Mouse (Mus musculus) midbrain, embryonic 14.5 days (tissue): ENCODE measurements around the gene Timm8b. TPM values are rescaled to one million over a fixed set of nuclear protein-coding genes. Genes with fewer than 3 reads are reported as not detected.

Experiments used
- ATAC-seq: fragments of 200-750 bp; cut with Nextera tagmentation; 2 replicates; pipeline ENCODE4 v1.8.0; 2017; ENCODE audit warnings: moderate number of reproducible peaks, moderate library complexity; ENCODE audit not compliant: low FRiP score, low TSS enrichment
- DNase-seq: peaks from one replicate; pipeline ENCODE4 v3.0.0-alpha.2; 2015
- H3K27ac ChIP-seq: fragments of 300-500 bp; sonication (generic); replicated peaks from 2 replicates; pipeline ENCODE4 v1.5.1; 2014; ENCODE audit warnings: mild to moderate bottlenecking, low read depth, low read length, moderate library complexity
- H3K27me3 ChIP-seq: fragments of 300-500 bp; sonication (generic); 2 replicates; pipeline ENCODE4 v1.6.1; 2014; ENCODE audit warnings: low read length, control low read depth, mixed read lengths; ENCODE audit not compliant: control insufficient read depth, insufficient read depth
- H3K36me3 ChIP-seq: fragments of 300-500 bp; sonication (generic); 2 replicates; pipeline ENCODE4 v1.6.1; 2014; ENCODE audit warnings: low read length, control low read depth; ENCODE audit not compliant: control insufficient read depth, insufficient read depth
- H3K4me1 ChIP-seq: fragments of 300-500 bp; sonication (generic); 2 replicates; pipeline ENCODE4 v1.6.1; 2014; ENCODE audit warnings: mild to moderate bottlenecking, antibody characterized with exemption, low read length, control low read depth; ENCODE audit not compliant: control insufficient read depth, insufficient read depth
- H3K4me2 ChIP-seq: fragments of 300-500 bp; sonication (generic); 2 replicates; pipeline ENCODE4 v1.6.1; 2014; ENCODE audit warnings: mild to moderate bottlenecking, low read length, moderate library complexity
- H3K4me3 ChIP-seq: fragments of 300-500 bp; sonication (generic); replicated peaks from 2 replicates; pipeline ENCODE4 v1.5.1; 2014; ENCODE audit warnings: low read depth, low read length
- H3K9ac ChIP-seq: fragments of 300-500 bp; sonication (generic); replicated peaks from 2 replicates; pipeline ENCODE4 v1.6.1; 2014; ENCODE audit warnings: mild to moderate bottlenecking, low read length, moderate library complexity
- H3K9me3 ChIP-seq: fragments of 300-500 bp; sonication (generic); 2 replicates; pipeline ENCODE4 v1.6.1; 2016; ENCODE audit warnings: low read length, control low read depth, mixed read lengths; ENCODE audit not compliant: control insufficient read depth
- WGBS: fragments of 180-500 bp; shearing (Covaris S2); extraction: QIAGEN DNeasy Blood & Tissue Kit; methylation state at CpG from one replicate; pipeline ENCODE4 v1.1.7; 2014; 5-methylcytosine and 5-hydroxymethylcytosine counted together
- polyA plus RNA-seq: library from polyadenylated mRNA; unstranded; fragments of >200 nt; fragmentation: Nextera tagmentation; extraction: Ambion mirVana; gene quantifications from 2 replicates; pipeline ENCODE4 v1.2.1, GENCODE M21; 2014

Gene Timm8b
- 396 and 508 TPM in 2 replicates for polyA plus RNA-seq

DNA sequence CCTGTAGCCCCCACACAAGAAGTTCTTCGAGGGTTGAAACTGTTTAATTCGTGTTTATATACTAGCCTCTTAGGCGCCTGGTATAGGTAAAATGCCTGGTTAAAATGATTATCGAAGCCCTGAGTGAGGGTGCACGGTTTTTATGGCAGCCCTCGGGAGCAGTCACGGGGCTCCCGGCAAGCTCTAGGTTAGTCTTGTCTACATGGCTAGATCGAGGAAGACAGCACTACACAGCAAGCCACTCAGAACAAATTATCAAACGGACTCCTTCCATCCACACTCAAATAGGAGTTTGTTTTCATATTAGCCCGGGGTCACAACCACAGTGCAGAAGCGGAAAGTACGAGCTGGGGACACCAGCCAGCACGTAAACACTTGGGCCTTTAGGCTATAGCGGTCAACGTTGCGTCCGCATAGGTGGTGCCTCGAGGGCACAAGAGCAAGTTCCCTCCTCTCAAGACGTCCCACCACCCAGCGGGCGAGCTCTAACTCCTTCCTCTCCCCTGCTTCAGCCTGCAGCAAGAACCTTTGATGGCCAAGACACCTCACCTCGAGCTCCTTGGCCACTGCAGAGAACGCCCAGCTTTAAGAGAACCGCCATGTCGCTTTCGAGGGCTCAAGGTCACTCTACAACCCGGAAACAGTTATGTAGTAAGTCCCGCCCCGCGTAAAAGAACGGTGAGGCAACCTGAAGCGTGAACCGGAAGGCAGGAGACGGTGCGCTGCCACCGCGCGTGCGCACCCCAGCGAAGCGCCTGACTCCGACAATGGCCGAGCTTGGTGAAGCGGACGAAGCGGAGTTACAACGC is at the start of gene Timm8b, which contains the start of gene Sdhd:
TSS of gene Timm8b (plus strand) at position 722 of the 809 bp plus-strand sequence.
TSS of gene Sdhd (minus strand) at position 624 of the 809 bp plus-strand sequence.
- H3K4me1 ChIP-seq = peaks cover 23% of the 10 kb centered on the region
- ATAC-seq (peak; percentile 97), DNase-seq (peak; percentile 98)
- H3K36me3 ChIP-seq = peaks cover 48% of the 10 kb centered on the region
- peak within 1 kb of the TSS; percentile 94 for H3K4me2 ChIP-seq
- peak within 1 kb of the TSS; percentile 87 for H3K27ac ChIP-seq
- no peaks in the 10 kb centered on the region for H3K9me3 ChIP-seq
- under 1% methylated on average over 48 of the region's 48 CpGs for WGBS
- peak within 1 kb of the TSS; percentile 85 for H3K9ac ChIP-seq
- no peaks in the 10 kb centered on the region for H3K27me3 ChIP-seq
- peak within 1 kb of the TSS; percentile 86 for H3K4me3 ChIP-seq

DNA sequence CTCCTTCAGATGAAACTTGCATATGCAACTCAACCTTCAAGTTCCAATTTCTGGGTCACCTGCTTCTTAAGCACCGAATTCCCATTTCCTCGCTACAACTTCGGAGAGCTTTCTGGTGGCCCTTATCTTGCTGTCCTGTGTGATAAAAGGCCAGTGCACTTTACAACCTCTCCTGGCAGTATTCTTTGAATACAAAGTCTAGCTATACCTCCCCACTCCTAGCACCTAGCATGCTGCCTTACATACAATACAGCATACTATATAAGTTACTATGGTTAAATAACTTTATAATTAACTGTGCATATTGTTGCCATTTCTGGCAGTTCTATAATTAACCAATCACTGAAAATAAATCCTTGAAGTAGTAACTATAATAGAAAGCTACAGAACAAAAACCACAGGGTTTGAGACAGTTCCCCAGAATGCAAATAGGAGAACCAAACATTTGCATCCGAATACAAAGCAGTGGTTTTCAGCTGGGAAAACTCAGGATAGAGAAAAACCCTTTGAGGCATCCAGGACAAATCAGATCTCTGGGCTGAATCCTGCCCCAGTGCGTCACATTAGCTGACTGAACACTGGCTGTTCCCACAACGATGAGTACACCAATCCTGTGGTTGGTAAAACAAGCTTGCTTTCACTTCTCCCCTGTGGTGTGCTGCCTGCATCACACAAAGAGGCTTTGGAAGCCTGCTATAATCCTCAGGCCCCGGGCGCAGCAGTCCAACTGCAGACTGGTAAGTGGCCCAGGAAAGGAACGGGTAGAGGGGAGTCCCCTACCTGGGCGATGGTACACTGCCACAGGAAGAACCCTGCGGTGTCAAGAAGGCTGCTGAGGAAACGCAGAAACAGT is 49.2 kb upstream of the Timm8b start, which contains the start of gene Il18:
TSS of gene Il18 (plus strand) at position 587 of the 853 bp plus-strand sequence.
- Histone ChIP-seq H3K36me3 (no peaks in the 10 kb centered on the region), H3K4me2 (peak within 1 kb of the TSS; percentile 50), H3K27ac (peak within 1 kb of the TSS; percentile 91), H3K9ac (peak within 1 kb of the TSS; percentile 42), H3K4me1 (peaks cover 8% of the 10 kb centered on the region), H3K27me3 (no peaks in the 10 kb centered on the region), H3K4me3 (peak within 1 kb of the TSS; percentile 20), H3K9me3 (no peaks in the 10 kb centered on the region)
- peak; percentile 95 for ATAC-seq
- WGBS = 17% methylated on average over 12 of the region's 12 CpGs
- peak; percentile 89 for DNase-seq

DNA sequence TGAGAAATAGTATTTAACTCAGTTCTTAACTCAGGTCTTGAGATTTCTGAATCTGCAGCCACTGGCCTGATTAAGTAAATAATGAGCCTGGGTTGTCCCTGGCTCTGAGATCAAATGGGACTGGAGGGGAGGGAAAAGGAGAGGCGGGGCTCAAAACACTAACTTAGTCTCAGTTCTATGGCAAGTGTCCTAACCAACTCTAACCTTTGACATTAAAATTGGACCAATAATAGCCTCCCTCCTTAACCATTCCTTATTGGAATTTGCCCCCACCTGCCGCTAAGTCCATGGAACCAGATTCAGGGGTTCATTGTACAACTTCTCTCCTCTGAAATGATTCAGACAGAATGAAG is 48.6 kb upstream of the Timm8b start, which contains the start of gene Bco2:
TSS of gene Bco2 (minus strand) at position 88 of the 353 bp plus-strand sequence.
- WGBS = 10% methylated on average over 2 of the region's 2 CpGs
- peak within 1 kb of the TSS; percentile 50 for H3K4me2 ChIP-seq
- H3K4me3 ChIP-seq = peak within 1 kb of the TSS; percentile 20
- peaks cover 8% of the 10 kb centered on the region for H3K4me1 ChIP-seq
- no peaks in the 10 kb centered on the region for H3K36me3 ChIP-seq
- ATAC-seq (peak; percentile 63; the same call in 1 of the 2 replicates), DNase-seq (no peak)
- no peaks in the 10 kb centered on the region for H3K9me3 ChIP-seq
- peak within 1 kb of the TSS; percentile 91 for H3K27ac ChIP-seq
- no peaks in the 10 kb centered on the region for H3K27me3 ChIP-seq
- H3K9ac ChIP-seq = peak within 1 kb of the TSS; percentile 42

DNA sequence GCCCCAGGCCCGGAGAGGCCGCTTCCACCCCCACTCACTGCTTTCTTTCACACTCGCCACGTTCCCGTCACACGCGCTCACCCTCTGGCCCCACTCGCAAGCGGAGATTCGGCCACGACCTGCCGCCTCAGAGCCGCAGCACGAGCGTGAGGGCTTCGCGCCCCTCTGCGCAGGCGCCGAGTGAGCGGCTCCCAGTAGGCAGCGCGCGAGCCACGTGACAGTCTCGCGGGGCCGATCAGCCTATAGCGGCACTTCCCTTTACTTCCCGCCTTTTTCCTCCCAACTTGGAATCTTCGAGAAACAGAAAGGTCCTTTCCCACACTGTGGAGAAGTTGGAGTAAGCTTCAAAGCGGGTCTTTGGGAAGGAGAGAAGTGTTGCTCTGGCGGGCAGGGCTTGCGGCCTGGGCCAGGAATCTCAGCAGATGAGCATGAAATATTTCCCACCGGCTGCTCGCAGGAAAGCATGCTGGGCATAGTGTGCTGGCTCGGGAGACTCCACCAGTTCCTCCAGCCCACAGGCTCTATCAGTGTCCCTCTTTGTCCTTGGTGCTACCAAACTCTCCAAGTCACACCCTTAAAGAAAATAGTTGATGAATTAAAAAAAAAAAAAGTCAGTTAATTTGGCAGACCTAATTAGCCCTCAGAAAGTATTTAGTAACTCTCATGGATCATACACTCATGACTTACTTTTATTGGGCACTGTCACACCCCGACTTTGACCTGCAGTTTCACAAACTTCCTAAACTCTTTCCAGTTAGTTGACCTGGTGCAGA is 42.4 kb upstream of the Timm8b start, which contains the start of gene Tex12:
TSS of gene Tex12 (minus strand) at position 181 of the 773 bp plus-strand sequence.
- H3K4me3 ChIP-seq = no peak within 1 kb of the TSS
- no peak for DNase-seq
- H3K27ac ChIP-seq = no peak within 1 kb of the TSS
- H3K27me3 ChIP-seq = no peaks in the 10 kb centered on the region
- no peak within 1 kb of the TSS for H3K4me2 ChIP-seq
- 92% methylated on average over 38 of the region's 38 CpGs for WGBS
- H3K9ac ChIP-seq = no peak within 1 kb of the TSS
- H3K9me3 ChIP-seq = no peaks in the 10 kb centered on the region
- H3K4me1 ChIP-seq = no peaks in the 10 kb centered on the region
- ATAC-seq = no peak
- no peaks in the 10 kb centered on the region for H3K36me3 ChIP-seq

DNA sequence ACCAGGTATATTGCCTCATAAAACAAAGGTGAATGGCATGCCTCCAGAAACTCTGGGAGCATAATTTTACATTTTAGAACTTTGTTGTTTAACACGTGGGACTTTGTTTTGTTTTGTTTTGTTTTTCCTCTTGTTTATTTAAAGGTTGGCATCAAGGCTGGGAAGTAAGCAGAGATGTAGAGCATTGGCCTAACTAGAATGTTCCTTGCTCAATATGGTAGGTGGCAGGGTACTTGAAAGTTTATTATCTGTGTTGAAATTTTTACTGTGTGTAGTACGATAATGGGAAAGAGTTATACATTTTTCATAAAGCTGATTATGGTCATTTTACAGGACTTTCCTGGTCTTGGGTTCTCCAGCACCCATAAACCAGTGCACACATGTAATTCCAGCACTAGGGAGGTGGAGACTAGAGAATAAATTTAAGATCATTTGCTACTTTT is 41.8 kb upstream of the Timm8b start:
- Histone ChIP-seq H3K27me3 (no peaks in the 10 kb centered on the region), H3K4me1 (no peaks in the 10 kb centered on the region), H3K36me3 (no peaks in the 10 kb centered on the region), H3K4me3 (no peak overlapping the region), H3K9ac (no peak overlapping the region), H3K9me3 (no peaks in the 10 kb centered on the region), H3K4me2 (no peak overlapping the region), H3K27ac (no peak overlapping the region)
- DNase-seq = no peak
- no peak for ATAC-seq
- 84% methylated on average over 2 of the region's 2 CpGs for WGBS

DNA sequence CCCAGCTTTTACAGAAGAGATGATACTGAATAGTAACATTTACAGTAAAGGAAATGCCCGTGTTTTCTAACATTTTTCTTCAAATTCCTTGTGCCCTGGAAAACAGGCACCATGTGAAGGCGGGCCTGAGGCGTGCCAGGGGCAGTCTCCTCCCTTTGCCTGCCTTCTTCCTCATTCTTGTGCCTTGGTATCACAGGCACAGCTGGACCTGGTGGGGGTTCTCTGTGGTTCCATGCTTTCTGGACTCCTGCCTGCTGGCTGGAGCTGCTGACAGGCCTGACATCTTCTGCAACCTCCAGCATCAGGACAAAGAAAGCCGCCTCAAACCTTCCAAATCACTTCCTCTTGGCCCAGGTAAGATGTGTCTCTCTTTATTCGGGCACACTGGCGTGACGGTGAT is 38.5 kb upstream of the Timm8b start:
- 75% methylated on average over 7 of the region's 7 CpGs for WGBS

DNA sequence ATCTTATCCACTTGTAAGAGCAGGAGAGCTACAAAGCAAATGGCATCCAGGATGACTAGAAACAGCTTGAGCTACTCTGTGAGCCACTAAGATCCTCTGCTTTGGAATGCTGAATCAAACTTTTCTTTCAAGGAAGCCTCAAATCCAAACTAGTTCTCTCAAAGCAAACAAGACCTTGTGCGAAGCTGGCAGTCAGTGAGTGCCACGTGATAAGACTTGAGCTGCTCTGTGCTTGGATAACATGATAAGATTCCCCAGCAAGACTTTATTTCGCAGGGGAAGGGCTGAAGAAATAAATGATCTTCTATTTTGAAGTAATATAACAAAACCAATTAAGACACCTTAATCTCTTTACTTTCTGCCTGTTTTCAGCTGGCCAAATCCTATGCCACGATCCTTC is 37.8 kb upstream of the Timm8b start:
- Histone ChIP-seq H3K9ac (no peak overlapping the region), H3K4me3 (no peak overlapping the region), H3K27me3 (no peaks in the 10 kb centered on the region), H3K4me1 (no peaks in the 10 kb centered on the region), H3K9me3 (no peaks in the 10 kb centered on the region), H3K4me2 (no peak overlapping the region), H3K36me3 (no peaks in the 10 kb centered on the region), H3K27ac (no peak overlapping the region)
- no peak for ATAC-seq
- DNase-seq = no peak
- WGBS = 82% methylated on average over 4 of the region's 4 CpGs

More for the DNA sequence above, 38.5 kb upstream of the Timm8b start:
- Histone ChIP-seq H3K4me1 (no peaks in the 10 kb centered on the region), H3K4me3 (no peak overlapping the region), H3K27ac (no peak overlapping the region), H3K36me3 (no peaks in the 10 kb centered on the region), H3K27me3 (no peaks in the 10 kb centered on the region), H3K9me3 (no peaks in the 10 kb centered on the region), H3K9ac (no peak overlapping the region), H3K4me2 (no peak overlapping the region)
- ATAC-seq = no peak
- DNase-seq = no peak

DNA sequence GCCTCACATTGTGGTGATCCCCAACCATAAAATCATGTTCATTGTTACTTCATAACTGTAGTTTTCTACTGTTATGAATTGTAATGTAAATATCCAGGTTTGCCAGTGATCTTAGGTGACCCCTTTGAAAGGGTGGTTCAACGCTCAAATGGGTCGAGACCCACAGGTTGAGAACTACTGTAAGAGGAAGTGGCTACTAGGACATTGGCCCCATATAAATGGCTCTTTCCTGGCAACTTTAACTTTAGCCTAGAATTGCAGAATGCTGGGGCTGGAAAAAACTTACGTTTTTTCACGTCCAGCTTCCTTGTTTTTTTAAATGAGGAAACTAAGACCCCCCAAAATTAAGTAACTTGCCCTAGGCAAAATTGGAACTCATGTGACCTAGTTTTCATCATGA is 36.3 kb upstream of the Timm8b start:
- H3K36me3 ChIP-seq = no peaks in the 10 kb centered on the region

More for the DNA sequence above, 36.3 kb upstream of the Timm8b start:
- DNase-seq (no peak), ATAC-seq (no peak)
- Histone ChIP-seq H3K4me3 (no peak overlapping the region), H3K4me1 (no peaks in the 10 kb centered on the region), H3K27ac (no peak overlapping the region), H3K27me3 (no peaks in the 10 kb centered on the region), H3K4me2 (no peak overlapping the region), H3K9ac (no peak overlapping the region), H3K9me3 (no peaks in the 10 kb centered on the region)
- 91% methylated on average over 4 of the region's 4 CpGs for WGBS
